Mouse (Mus musculus) megakaryocyte, embryonic 14.5 days (primary cell): ENCODE data around the gene Mroh2a.

ENCODE experiments used
- FLI1 ChIP-seq: IDR thresholded peaks from 2 replicates; pipeline ENCODE4 v1.6.1; 2012; ENCODE audit warnings: low read length, inconsistent platforms, mixed read lengths
- GATA1 ChIP-seq: IDR thresholded peaks from 3 replicates; pipeline ENCODE4 v1.6.1; 2012; ENCODE audit warnings: mixed read lengths, low read length, inconsistent platforms, borderline replicate concordance

- TF ChIP-seq FLI1 (no peak), GATA1 (no peak)
These were observed 34.6 kb upstream of the Mroh2a start for GRCm38 (mm10) chr1:88192136-88192535.
